Mouse (Mus musculus) thymus, adult 2 months (tissue): Measurements from ENCODE around the gene Ptprj.

ENCODE experiments used
- CTCF ChIP-seq: fragments of 200-500 bp; IDR thresholded peaks from 2 replicates; pipeline ENCODE4 v1.5.1; 2012; ENCODE audit warnings: mild to moderate bottlenecking, control low read depth, low read length, moderate library complexity, borderline replicate concordance; ENCODE audit not compliant: control insufficient read depth, poor library complexity, insufficient read depth; ENCODE audit errors: extremely low read depth
- POLR2A ChIP-seq: fragments of 200-500 bp; IDR thresholded peaks from 2 replicates; pipeline ENCODE4 v1.6.1; 2012; ENCODE audit warnings: mild to moderate bottlenecking, low read length, control low read depth, moderate library complexity; ENCODE audit not compliant: control insufficient read depth, poor library complexity, insufficient read depth; ENCODE audit errors: extremely low read depth

DNA sequence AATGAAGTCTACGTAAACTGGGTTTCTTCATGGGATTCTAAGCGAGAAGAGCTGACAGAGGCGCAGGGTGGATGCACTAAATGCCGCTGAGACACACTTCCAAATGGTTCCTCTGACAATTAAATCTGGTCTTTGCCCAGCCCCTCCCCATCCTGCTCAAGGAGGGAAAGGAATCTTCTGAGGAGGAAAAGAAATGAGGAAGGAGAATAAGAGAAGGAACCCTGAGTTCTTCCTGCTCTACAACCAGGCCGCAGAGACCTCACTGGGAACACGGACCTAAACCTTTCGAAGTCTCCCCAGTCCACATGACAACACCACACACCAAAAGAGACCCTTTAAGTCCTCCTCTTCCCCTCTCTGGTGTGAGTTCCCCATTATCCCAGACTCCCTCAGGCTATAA is 101.9 kb downstream of the Ptprj start:
- TF ChIP-seq POLR2A, result no peak
- TF ChIP-seq CTCF, result no peak
